Mouse (Mus musculus) right cerebral cortex, adult 18-20 months (tissue): ENCODE results near the gene Afg1l.

Experiments used
- DNase-seq: peaks from one replicate; pipeline ENCODE4 v3.0.0; 2022; ENCODE audit warnings: mixed read lengths

The Afg1l gene

GRCm38 (mm10) chr10:42347986-42348385, 130.4 kb downstream of the Afg1l start:
- no peak for DNase-seq

GRCm38 (mm10) chr10:42347127-42347526, 131.2 kb downstream of the Afg1l start:
- no peak for DNase-seq

DNA sequence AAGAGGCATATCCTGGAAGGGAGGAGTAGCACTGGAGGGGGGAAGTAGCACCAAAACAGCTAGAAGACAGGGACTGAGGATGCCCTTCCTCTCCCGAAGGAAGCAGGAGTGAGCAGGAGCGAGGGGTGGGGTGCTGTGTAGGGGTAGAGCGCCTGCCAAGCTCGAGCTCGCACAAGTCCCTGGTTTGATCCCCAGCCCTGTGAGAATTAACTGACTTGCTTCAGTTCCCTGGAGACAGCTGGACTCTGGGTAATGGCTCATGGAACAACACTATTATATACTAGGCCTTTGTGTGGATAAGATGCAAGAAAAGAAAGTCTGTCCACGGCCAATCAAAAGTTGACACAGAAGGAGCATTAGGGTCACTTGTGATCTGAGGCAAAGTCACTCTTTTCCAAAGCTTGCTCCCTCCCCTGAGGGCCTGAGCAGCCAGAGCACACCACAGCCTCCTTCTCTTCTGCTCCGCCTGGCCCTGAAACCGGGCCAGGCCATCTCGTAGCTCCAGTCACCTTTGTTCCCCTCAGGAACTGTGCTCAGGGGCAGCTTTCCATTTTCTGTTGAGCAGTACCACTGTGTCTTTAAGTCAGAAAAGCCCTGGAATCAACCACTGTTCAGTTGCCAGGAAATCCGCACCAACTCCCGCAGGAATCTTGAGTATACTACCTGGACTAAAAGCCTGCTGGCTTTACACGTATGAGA, 132.0 kb downstream of the Afg1l start:
- no peak for DNase-seq

DNA sequence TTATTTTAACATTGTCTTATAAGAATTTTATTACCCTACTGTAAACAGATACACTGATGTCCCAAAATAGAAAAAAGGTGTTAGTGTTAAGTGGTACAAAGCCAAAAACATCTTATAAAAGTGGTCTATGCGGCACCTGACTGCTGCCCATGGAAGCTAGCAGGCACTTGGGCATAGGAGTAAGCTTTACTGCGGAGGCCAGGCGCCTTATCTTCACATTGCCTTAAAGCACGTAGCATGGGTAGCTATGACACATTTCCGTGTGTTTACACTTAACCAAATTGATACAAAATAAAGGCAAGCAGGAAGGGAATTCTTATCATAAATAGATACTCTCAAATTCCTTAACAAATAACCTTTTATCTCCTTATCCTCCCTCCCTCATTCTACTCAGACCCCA, 135.7 kb downstream of the Afg1l start:
- DNase-seq = no peak

- DNase-seq = no peak
These were observed 136.4 kb downstream of the Afg1l start for GRCm38 (mm10) chr10:42341815-42342457.

GRCm38 (mm10) chr10:42340426-42340793, 138.0 kb downstream of the Afg1l start:
- DNase-seq = no peak

- DNase-seq = peak; percentile 10
These were observed 138.5 kb downstream of the Afg1l start for GRCm38 (mm10) chr10:42339773-42340425.

DNA sequence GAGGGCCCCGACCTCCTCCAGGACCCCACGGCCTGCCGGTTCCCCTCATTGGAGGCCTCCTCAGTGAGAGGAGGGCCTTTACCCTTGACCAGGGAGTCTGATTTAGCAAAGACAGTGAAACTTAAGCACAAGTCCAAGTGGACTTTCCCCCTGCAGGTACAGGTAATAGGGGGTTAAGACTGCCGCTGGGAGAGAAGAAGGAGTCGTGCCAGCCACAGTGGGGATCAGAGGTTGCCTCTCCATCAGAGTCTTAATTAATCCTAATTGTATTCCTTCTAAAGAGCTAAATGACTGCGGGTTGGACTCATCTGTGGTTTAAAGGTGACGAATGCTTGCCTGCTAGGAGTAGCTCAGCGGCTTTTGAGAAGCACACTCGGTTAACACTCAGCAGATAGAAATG, 139.9 kb downstream of the Afg1l start:
- DNase-seq = no peak

DNA sequence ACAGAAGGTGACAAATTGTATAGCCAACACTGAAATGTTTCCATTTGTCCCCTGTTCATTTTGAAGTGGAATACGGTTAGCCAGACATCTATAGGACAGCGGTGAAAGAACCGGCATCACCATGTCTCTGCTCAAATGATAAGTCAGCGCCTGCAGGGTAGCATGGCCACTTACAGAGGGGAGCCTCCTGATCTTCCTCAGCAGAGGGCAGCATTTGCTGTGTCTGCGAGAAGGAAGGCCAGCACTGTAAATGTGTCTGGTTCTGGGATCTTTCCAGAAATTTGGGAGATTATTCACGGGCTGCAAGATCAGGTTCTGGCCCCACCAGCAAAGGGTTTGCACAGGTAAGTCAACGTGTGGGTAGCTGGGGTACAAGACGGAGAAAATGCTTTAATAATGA, 150.8 kb downstream of the Afg1l start:
- DNase-seq = no peak

DNA sequence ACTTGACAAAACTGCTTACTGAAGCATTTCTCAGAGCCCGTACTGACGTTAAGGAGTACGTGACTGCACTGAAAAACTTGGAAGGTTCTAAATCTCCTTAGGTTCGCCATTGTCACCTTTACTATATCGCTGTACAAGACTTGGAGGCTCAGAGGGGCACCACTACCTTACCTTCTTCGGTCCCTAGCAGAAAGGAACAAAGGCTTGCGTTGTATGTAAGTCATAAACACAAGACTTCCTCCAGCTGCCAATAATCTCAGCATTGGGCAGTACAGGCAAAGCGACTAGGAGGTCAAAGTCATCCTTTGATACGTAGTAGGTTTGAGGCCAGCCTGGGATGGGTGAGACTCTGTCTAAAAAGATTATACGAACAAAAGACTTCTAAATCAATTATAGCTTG, 153.1 kb downstream of the Afg1l start:
- no peak for DNase-seq

GRCm38 (mm10) chr10:42323978-42324377, 154.4 kb downstream of the Afg1l start:
- DNase-seq = no peak

- DNase-seq = no peak
These were observed 165.1 kb downstream of the Afg1l start for GRCm38 (mm10) chr10:42313222-42313786.

- DNase-seq = no peak
These were observed 165.8 kb downstream of the Afg1l start for GRCm38 (mm10) chr10:42312557-42312956.

- DNase-seq = no peak
These were observed 169.7 kb downstream of the Afg1l start for GRCm38 (mm10) chr10:42308687-42308987.

DNA sequence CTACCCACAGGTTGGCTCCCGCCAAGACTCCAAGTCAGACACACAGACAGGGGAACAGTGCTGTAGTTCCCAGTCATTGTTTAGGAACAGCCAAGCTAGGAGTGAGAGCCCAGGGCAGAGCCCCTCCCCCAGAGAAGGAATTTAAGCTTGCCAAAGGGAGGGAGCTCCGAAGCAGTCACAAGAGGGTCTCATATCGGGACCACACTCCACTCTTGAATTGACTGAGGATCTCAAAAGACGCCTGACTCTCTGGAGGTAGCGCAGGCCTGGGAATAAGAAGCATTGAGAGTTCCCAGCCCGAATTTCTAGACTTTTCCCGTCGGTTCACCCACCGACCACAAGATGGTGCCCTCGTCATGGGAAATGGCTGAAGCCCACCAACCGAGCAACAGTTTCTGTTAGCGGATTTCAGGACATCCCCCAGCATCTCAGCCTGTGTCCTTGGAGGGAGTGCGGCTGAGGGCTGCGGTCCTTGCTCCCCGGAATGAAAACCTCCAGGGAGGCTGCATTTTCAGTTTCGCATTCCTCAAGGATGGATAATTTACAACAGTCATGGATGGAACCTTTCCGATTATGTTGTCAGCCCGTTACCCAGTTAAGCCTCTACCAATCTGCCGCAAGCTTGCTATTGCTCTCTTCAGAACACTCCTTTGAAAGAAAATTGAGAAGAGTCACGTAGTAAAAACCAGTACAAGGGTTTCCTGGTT, 170.2 kb downstream of the Afg1l start:
- peak; percentile 71 for DNase-seq

- no peak for DNase-seq
These were observed 171.9 kb downstream of the Afg1l start for GRCm38 (mm10) chr10:42306422-42306821.

DNA sequence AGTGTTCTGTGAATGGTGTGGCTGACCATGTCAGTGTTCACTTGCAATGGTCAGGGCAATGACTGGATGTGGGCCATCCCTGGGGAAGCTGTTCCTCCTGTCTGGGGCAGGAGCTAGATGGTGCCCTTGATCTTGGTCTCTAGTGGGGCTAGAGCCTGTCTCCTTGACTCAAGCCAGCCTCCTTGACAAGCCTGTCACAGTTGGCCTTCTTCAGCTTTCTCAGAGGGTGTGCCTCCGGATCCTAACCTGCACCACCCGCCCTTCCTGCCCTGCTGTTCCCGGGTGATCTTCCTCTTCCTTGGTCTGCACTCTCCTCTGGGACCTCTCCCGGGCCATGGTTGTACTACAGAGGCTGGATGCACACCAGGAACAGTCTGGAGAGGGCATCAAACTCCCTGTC, 177.6 kb downstream of the Afg1l start:
- DNase-seq = no peak

GRCm38 (mm10) chr10:42299967-42300366, 178.4 kb downstream of the Afg1l start:
- DNase-seq = no peak

DNA sequence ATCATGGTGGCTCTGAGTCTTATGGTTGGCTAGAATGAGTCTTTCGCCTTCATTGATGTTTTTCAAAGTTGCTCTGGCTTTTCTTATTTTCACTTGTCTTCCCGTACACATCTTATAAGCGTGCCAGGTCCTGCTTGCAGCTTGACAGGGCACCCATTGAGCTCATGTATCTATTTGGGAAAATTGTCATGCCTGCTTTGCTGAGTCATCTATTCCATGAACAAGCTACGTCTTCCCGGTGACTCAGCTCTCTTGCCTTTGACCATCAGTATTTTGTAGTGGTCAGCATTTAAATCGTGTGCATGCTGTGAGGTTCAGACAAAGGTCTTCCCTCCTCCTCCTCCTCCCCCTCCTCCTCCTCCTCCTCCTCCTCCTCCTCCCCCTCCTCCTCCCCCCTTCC, 178.9 kb downstream of the Afg1l start:
- DNase-seq = no peak

- no peak for DNase-seq
These were observed 180.4 kb downstream of the Afg1l start for GRCm38 (mm10) chr10:42297954-42298353.

DNA sequence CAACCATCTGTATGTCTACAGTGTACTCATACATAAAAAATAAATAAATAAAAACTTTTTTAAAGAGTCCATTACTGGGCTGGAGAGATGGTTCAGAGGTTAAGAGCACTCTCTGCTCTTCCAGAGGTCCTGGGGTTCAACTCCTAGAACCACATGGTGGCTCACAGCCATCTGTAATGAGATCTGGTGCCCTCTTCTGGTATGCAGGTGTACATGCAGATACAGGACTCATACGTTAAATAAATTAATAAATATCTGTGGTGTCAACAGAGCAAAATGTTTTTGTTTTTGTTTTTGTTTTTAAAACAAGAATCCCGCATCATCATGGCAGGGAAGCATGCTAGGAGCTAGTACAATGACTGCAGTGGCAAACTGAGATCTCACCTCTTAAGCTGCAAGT, 181.3 kb downstream of the Afg1l start:
- DNase-seq = no peak

DNA sequence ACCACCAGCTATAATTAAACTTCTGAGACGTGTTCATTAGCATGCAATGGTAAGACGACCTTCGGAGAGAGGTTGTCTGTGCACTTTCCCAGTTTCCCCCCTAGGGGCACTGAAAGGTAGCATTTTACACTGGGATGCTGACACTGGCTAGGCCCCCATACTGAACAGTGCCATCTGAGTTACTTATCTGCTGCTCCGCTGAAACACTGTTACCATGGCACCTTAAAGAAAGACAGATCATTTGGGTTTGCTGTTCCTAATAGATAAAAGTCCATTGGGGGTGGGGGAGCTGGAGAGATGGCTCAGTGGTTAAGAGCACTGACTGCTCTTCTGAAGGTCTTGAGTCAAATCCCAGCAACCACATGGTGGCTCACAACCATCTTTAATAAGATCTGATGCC, 181.8 kb downstream of the Afg1l start:
- no peak for DNase-seq

DNA sequence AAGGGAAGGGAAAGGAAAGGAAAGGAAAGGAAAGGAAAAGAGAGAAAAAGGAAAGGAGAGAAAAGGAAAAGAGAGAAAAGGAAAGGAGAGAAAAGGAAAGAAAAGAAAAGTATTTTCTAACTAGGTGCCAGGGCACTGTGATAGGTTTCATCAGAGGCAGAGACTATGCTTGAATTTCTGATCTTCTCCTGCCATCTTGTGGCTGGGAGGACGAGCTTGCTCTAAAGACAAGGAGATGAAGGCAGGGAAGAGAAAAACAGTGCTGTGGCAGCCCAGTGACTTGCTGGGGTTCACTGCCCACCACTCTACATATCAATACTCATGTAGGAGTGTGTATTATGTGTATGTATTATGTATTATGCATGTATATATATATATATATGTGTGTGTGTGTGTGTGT, 183.3 kb downstream of the Afg1l start:
- DNase-seq = peak; percentile 32

- no peak for DNase-seq
These were observed 184.0 kb downstream of the Afg1l start for GRCm38 (mm10) chr10:42294392-42294791.
